Mouse (Mus musculus) hindbrain, embryonic 11.5 days (tissue): ENCODE measurements around the gene Slc11a2. TPM values are rescaled to one million over a fixed set of nuclear protein-coding genes. Genes with fewer than 3 reads are reported as not detected.
A peak's percentile ranks its signal among the peaks of the same experiment; 100 is the strongest.

Experiments used
- ATAC-seq: fragments of 200-750 bp; cut with Nextera tagmentation; 2 replicates; pipeline ENCODE4 v1.8.0; 2017; ENCODE audit warnings: mild to moderate bottlenecking, moderate TSS enrichment, moderate library complexity; ENCODE audit not compliant: low FRiP score
- DNase-seq: peaks from one replicate; pipeline ENCODE4 v3.0.0-alpha.2; 2015; ENCODE audit warnings: low spot score
- H3K27ac ChIP-seq: fragments of 300-500 bp; sonication (generic); 2 replicates; pipeline ENCODE4 v1.5.1; 2014; ENCODE audit warnings: mild to moderate bottlenecking, low read depth, low read length
- H3K27me3 ChIP-seq: fragments of 300-500 bp; sonication (generic); 2 replicates; pipeline ENCODE4 v1.6.1; 2014; ENCODE audit warnings: mild to moderate bottlenecking, low read length, moderate library complexity, mixed read lengths; ENCODE audit not compliant: control insufficient read depth, insufficient read depth
- H3K36me3 ChIP-seq: fragments of 300-500 bp; sonication (generic); 2 replicates; pipeline ENCODE4 v1.6.1; 2014; ENCODE audit warnings: mild to moderate bottlenecking, low read length, moderate library complexity, mixed read lengths; ENCODE audit not compliant: control insufficient read depth, insufficient read depth
- H3K4me1 ChIP-seq: fragments of 300-500 bp; sonication (generic); replicated peaks from 2 replicates; pipeline ENCODE4 v1.6.1; 2014; ENCODE audit warnings: low read length, mixed read lengths; ENCODE audit not compliant: control insufficient read depth, insufficient read depth
- H3K4me2 ChIP-seq: fragments of 300-500 bp; sonication (generic); replicated peaks from 2 replicates; pipeline ENCODE4 v1.6.1; 2014; ENCODE audit warnings: mild to moderate bottlenecking, low read depth, low read length
- H3K4me3 ChIP-seq: fragments of 300-500 bp; sonication (generic); 2 replicates; pipeline ENCODE4 v1.5.1; 2014; ENCODE audit warnings: low read depth, low read length
- H3K9ac ChIP-seq: fragments of 300-500 bp; sonication (generic); 2 replicates; pipeline ENCODE4 v1.6.1; 2014; ENCODE audit warnings: low read depth, low read length
- H3K9me3 ChIP-seq: fragments of 300-500 bp; sonication (generic); 2 replicates; pipeline ENCODE4 v1.6.1; 2016; ENCODE audit warnings: low read length; ENCODE audit not compliant: control insufficient read depth
- WGBS: fragments of 180-500 bp; shearing (Covaris S2); extraction: QIAGEN DNeasy Blood & Tissue Kit; methylation state at CpG from one replicate; pipeline ENCODE4 v1.1.7; 2014; 5-methylcytosine and 5-hydroxymethylcytosine counted together
- polyA plus RNA-seq: library from polyadenylated mRNA; unstranded; fragments of >200 nt; fragmentation: Nextera tagmentation; extraction: Ambion mirVana; gene quantifications from 2 replicates; pipeline ENCODE4 v1.2.1, GENCODE M21; 2014

Slc11a2 gene
- polyA plus RNA-seq = 19.1 and 24.1 TPM in 2 replicates

DNA sequence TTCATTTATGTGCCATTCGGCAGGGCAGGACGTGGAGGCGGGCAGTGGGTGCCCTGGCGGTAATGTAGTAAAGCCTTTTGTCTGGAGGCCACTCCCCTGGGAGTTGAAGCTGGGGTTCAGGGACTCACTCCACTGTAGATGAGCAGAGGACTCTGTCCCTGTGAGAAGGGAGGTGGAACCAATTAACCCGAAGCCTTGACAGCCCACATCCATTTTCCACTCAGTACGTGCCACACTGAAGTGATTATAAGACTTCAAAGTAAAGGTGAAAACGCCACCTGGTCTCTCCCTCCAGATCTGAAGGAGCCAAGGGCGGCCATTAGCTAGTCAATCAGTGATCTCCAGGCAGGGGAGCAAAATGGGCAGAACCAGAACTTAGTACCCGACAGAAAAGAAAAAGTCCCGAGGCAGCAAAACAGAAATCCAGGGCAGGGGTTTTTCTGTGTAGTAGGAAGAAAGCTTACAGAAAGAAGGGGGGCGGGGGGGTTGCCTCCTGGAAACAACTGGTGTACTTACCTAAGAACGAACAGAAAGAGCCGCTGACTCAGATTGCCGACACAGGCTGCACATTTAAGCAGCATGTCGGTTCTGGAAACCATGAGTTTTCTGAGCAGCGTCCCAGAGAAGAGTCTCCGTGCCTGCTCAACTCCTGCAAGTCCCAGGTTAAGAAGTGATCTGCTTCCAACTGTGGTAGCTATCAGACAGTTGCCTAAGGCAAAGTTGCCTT lies at the start of gene Slc11a2:
TSS of gene Slc11a2 (minus strand) at position 677 of the 727 bp plus-strand sequence.
- Histone ChIP-seq H3K4me3 (peak within 1 kb of the TSS; percentile 1), H3K36me3 (no peaks in the 10 kb centered on the region), H3K4me2 (peak within 1 kb of the TSS; percentile 87), H3K4me1 (peaks cover 4% of the 10 kb centered on the region; the same call in 1 of the 2 replicates), H3K9me3 (no peaks in the 10 kb centered on the region), H3K27me3 (peaks cover 14% of the 10 kb centered on the region), H3K9ac (no peak within 1 kb of the TSS), H3K27ac (no peak within 1 kb of the TSS)
- DNase-seq (peak; percentile 41), ATAC-seq (no peak)
- 31% methylated on average over 17 of the region's 17 CpGs for WGBS

DNA sequence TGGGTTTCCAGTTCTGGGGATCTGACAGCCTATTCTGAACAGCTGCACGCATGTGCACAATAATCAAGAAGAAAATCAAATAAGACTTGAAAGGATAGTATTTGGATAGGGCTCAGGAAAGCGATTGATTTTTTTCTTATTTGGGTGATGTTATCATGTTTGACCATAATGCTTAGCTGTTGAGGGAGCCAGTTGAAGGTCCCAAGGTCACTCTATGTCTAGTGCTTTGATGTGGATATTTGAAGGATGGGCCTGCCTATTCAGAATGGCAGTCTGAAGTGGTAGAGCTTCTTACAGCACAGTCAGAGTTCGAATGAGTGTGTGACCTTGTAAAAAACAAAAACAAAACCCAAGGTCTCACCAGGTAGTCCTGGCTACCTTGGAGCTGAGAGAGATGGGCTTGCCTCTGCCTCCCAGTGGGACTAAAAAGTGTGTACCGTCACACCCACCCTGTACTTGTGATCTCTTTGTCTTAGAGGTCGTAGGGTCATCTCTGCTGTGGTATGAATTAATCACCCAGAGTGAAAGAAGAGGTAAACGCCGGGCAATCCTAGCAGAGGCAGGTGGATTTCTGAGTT lies 49.1 kb upstream of the Slc11a2 start:
- no peaks in the 10 kb centered on the region for H3K27me3 ChIP-seq
- DNase-seq (no peak), ATAC-seq (no peak)
- peaks cover 11% of the 10 kb centered on the region; the same call in 1 of the 2 replicates for H3K36me3 ChIP-seq
- no peaks in the 10 kb centered on the region for H3K9me3 ChIP-seq
- H3K9ac ChIP-seq = no peak overlapping the region
- H3K4me2 ChIP-seq = no peak overlapping the region
- peaks cover 2% of the 10 kb centered on the region; the same call in 1 of the 2 replicates for H3K4me1 ChIP-seq
- WGBS = 81% methylated on average over 7 of the region's 7 CpGs
- H3K27ac ChIP-seq = no peak overlapping the region
- H3K4me3 ChIP-seq = no peak overlapping the region

DNA sequence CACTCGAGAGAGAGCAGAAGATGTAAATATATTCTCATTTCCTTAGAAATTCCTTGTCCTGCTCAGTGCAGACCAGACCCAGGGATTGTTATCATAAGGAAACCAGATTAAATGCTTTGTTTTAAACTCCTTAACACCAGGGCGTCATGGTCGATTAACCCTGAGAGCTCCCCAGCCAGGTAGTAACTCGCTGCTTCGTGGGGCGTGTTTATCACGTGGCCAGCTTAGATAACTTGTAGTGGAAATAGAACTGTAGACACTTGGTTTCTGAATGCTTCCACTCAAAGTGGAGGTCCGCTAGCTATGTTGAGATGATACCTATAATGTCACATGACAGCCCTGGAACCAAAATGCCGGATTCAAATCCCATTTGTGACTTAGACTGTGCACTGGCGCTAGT lies 45.2 kb upstream of the Slc11a2 start:
- Histone ChIP-seq H3K36me3 (peaks cover 4% of the 10 kb centered on the region; the same call in 1 of the 2 replicates), H3K27ac (no peak overlapping the region), H3K4me3 (peak overlapping the region; percentile 63), H3K4me2 (peak overlapping the region; percentile 83), H3K9ac (peak overlapping the region; percentile 88), H3K9me3 (no peaks in the 10 kb centered on the region), H3K27me3 (no peaks in the 10 kb centered on the region), H3K4me1 (peaks cover 2% of the 10 kb centered on the region; the same call in 1 of the 2 replicates)
- ATAC-seq (no peak), DNase-seq (no peak)
- 67% methylated on average over 10 of the region's 10 CpGs for WGBS

DNA sequence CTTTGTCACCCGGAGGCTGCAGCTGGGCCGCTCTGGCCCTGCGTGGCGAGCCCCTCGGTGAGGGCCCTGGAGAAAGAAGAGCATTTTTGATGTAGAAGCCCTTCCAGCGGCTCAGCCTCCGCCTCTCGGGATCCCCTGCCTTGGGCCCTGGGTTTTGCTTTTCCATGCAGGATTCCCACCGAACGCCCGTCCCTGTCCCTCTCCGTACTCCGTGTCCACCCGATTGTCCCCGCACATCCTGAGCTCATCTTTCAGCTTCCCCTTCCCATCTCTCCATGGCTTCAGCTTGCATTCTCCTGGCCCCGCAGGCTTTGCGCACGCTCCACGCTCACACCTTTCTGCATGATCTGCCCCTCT lies 44.3 kb upstream of the Slc11a2 start:
- WGBS = under 1% methylated on average over 18 of the region's 19 CpGs
- H3K27ac ChIP-seq = peak overlapping the region; percentile 75
- DNase-seq = no peak

DNA sequence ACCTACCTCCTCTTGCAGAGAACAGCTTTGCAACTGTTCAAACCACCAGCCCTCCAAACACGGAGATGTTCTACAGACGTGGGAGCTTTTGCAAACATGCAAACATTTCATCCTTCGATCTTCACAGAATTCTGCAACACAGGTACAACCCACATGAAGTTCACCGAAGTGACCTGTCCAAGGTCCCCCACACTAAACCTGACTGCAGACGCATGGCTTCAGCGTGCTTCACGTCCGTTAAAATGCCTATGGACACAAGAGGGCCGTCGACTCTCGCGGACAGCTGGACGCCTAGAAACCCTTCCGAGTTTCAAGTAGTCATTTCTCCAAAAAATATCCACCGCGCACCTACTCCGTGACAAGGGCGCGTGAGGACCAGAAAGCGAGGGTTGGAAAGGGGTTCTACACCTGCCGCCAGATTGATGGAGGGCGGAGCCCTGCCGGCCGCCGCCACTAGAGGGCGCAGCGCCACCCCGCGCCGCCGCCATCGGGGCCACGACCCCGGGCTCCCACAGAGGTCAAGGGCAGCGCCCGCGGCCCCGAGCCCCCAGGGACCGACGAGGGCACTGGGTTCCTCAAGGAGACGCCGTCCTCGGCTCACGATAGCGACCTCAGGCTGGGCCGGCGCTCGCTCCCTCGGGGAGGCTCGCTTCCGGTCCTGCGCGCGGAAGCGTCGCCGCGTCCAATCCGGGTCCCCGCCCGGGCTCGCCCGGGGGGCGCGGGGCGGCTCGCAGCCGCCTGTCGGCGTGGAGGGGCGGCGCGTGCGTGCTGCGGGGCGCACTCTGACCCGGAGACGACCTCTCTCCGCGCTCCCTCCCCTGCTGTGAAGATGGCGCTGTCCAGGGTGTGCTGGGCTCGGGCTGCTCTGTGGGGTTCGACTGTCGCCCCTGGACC lies 43.7 kb upstream of the Slc11a2 start, which contains the start of gene Letmd1:
TSS of gene Letmd1 (plus strand) at position 729 of the 894 bp plus-strand sequence.
- 2% methylated on average over 78 of the region's 84 CpGs for WGBS
- peak within 1 kb of the TSS; percentile 83 for H3K4me2 ChIP-seq
- DNase-seq (peak; percentile 90), ATAC-seq (peak; percentile 94)
- 0 out of 2 replicates have a peak, but pooled peaks cover 2% of the 10 kb centered on the region for H3K36me3 ChIP-seq
- H3K9me3 ChIP-seq = no peaks in the 10 kb centered on the region
- H3K27me3 ChIP-seq = no peaks in the 10 kb centered on the region
- peak within 1 kb of the TSS; percentile 88 for H3K9ac ChIP-seq
- H3K4me1 ChIP-seq = peaks cover 2% of the 10 kb centered on the region; the same call in 1 of the 2 replicates
- H3K27ac ChIP-seq = peak within 1 kb of the TSS; percentile 75
- peak within 1 kb of the TSS; percentile 63 for H3K4me3 ChIP-seq

More for the DNA sequence above, 44.3 kb upstream of the Slc11a2 start:
- Histone ChIP-seq H3K4me1 (peaks cover 2% of the 10 kb centered on the region; the same call in 1 of the 2 replicates), H3K27me3 (no peaks in the 10 kb centered on the region), H3K36me3 (0 out of 2 replicates have a peak, but pooled peaks cover 2% of the 10 kb centered on the region), H3K9me3 (no peaks in the 10 kb centered on the region), H3K4me3 (peak overlapping the region; percentile 63), H3K4me2 (peak overlapping the region; percentile 83), H3K9ac (peak overlapping the region; percentile 88)
- peak; percentile 28 for ATAC-seq

DNA sequence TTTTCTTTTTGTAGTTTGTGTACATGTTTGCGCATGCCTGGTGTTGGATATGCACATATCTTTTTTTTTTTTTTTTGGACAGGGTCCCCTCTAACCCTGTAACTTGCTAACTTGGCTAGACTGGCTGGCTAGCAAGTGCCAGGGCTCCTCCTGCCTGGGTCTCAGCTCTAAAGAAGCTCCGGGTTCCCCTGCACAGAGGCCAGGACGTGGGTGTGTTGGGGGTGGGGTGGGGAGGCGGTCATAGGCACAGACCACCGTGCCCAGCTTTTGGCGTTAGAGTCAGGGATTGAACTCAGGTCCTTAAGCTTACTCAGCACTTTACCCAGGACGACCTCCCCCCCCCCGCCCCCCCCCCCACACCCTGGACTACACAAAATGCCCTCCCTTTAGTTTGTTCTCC lies 42.9 kb upstream of the Slc11a2 start:
- Histone ChIP-seq H3K27ac (no peak overlapping the region), H3K36me3 (0 out of 2 replicates have a peak, but pooled peaks cover 2% of the 10 kb centered on the region), H3K27me3 (no peaks in the 10 kb centered on the region), H3K9me3 (no peaks in the 10 kb centered on the region), H3K4me2 (peak overlapping the region; percentile 83; the same call in 1 of the 2 replicates), H3K4me3 (peak overlapping the region; percentile 63), H3K4me1 (peaks cover 2% of the 10 kb centered on the region; the same call in 1 of the 2 replicates), H3K9ac (no peak overlapping the region)
- no peak for ATAC-seq
- no peak for DNase-seq
- 42% methylated on average over 8 of the region's 8 CpGs for WGBS

DNA sequence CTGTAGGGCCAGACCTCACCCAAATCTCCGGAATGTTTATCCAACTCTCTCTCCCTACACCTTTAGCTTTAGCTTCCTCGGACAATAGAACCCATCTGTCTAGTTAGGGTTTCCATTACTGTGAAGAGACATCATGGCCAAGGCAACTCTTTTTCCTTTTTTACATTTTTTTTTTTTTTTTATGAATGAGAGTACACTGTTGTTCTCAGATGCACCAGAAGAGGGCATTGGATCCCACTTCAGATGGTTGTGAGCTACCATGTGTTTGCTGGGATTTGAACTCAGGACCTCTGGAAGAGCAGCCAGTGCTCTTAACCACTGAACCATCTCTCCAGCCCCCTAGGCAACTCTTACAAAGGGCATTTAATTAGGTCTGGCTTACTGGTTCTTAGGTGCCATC lies 40.6 kb upstream of the Slc11a2 start:
- Histone ChIP-seq H3K4me3 (no peak overlapping the region), H3K27ac (no peak overlapping the region), H3K9me3 (no peaks in the 10 kb centered on the region), H3K36me3 (no peaks in the 10 kb centered on the region), H3K27me3 (no peaks in the 10 kb centered on the region), H3K9ac (no peak overlapping the region), H3K4me1 (peaks cover 3% of the 10 kb centered on the region; the same call in 1 of the 2 replicates), H3K4me2 (no peak overlapping the region)
- DNase-seq (no peak), ATAC-seq (no peak)
- 77% methylated on average over 2 of the region's 2 CpGs for WGBS

DNA sequence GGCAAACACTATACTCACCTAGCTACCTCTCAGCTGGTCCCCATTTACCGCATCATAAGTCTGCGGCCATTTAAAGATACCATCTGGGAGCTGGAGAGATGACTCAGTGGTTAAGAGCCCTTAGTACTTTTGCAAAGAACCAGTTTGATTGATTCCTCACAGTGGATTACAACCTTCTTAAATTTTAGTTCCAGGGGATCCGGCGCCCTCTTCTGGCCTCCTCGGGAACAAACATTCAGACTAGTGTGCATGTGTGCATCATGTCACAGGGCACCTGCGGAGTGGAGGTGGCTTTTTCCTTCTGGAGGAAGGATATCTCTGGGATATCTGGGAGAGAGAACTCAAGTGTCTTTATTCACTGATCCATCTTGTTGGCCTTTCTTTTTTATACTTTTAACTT lies 38.8 kb upstream of the Slc11a2 start:
- no peak overlapping the region for H3K9ac ChIP-seq
- DNase-seq = peak; percentile 71
- WGBS = 32% methylated on average over 6 of the region's 6 CpGs

More for the DNA sequence above, 38.8 kb upstream of the Slc11a2 start:
- Histone ChIP-seq H3K4me3 (no peak overlapping the region), H3K27ac (no peak overlapping the region), H3K4me2 (no peak overlapping the region), H3K4me1 (0 out of 2 replicates have a peak, but pooled peaks cover 2% of the 10 kb centered on the region), H3K9me3 (no peaks in the 10 kb centered on the region), H3K36me3 (no peaks in the 10 kb centered on the region), H3K27me3 (no peaks in the 10 kb centered on the region)
- no peak for ATAC-seq
